Mouse (Mus musculus): ENCODE data around the gene Gcnt2.
A peak's percentile ranks its signal among the peaks of the same experiment; 100 is the strongest.

The Gcnt2 gene

GRCm38 (mm10) chr13:40859652-40860399 lies at the start of gene Gcnt2:
Gene Gcnt2, plus strand, starts transcription at chr13:40859754.
- no peak for DNase-seq

GRCm38 (mm10) chr13:40820617-40821016 lies 38.9 kb upstream of the Gcnt2 start:
- DNase-seq = no peak

GRCm38 (mm10) chr13:40821911-40822310 lies 37.6 kb upstream of the Gcnt2 start:
- no peak for DNase-seq

- no peak for DNase-seq
Measured at GRCm38 (mm10) chr13:40841146-40841787, 18.3 kb upstream of the Gcnt2 start.

- no peak for DNase-seq
Measured at GRCm38 (mm10) chr13:40842141-40842540, 17.4 kb upstream of the Gcnt2 start.

GRCm38 (mm10) chr13:40843418-40844067 lies 16.0 kb upstream of the Gcnt2 start:
- DNase-seq = peak; percentile 79

GRCm38 (mm10) chr13:40844144-40844543 lies 15.4 kb upstream of the Gcnt2 start:
- DNase-seq = no peak

- no peak for DNase-seq
Measured at GRCm38 (mm10) chr13:40845951-40846350, 13.6 kb upstream of the Gcnt2 start.

GRCm38 (mm10) chr13:40846375-40846774 lies 13.2 kb upstream of the Gcnt2 start:
- peak; percentile 35 for DNase-seq

GRCm38 (mm10) chr13:40847898-40848297 lies 11.7 kb upstream of the Gcnt2 start:
- DNase-seq = no peak

- no peak for DNase-seq
Measured at GRCm38 (mm10) chr13:40850686-40851085, 8.9 kb upstream of the Gcnt2 start.

- no peak for DNase-seq
Measured at GRCm38 (mm10) chr13:40851281-40851680, 8.3 kb upstream of the Gcnt2 start.

GRCm38 (mm10) chr13:40851961-40852360 lies 7.6 kb upstream of the Gcnt2 start:
- no peak for DNase-seq

- no peak for DNase-seq
Measured at GRCm38 (mm10) chr13:40852791-40853190, 6.8 kb upstream of the Gcnt2 start.

GRCm38 (mm10) chr13:40853842-40854241 lies 5.7 kb upstream of the Gcnt2 start:
- no peak for DNase-seq

GRCm38 (mm10) chr13:40854451-40855058 lies 5.0 kb upstream of the Gcnt2 start:
- no peak for DNase-seq

GRCm38 (mm10) chr13:40855266-40855665 lies 4.3 kb upstream of the Gcnt2 start:
- DNase-seq = no peak

GRCm38 (mm10) chr13:40856786-40857185 lies 2.8 kb upstream of the Gcnt2 start:
- DNase-seq = no peak

- no peak for DNase-seq
Measured at GRCm38 (mm10) chr13:40857281-40857818, 2.2 kb upstream of the Gcnt2 start.

- no peak for DNase-seq
Measured at GRCm38 (mm10) chr13:40859225-40859624, 329 bp upstream of the Gcnt2 start.

- DNase-seq = no peak
Measured at GRCm38 (mm10) chr13:40863006-40863405, 3.5 kb downstream of the Gcnt2 start.

- DNase-seq = peak; percentile 16
Measured at GRCm38 (mm10) chr13:40868844-40869587, 9.5 kb downstream of the Gcnt2 start.

- DNase-seq = no peak
Measured at GRCm38 (mm10) chr13:40874021-40874420, 14.5 kb downstream of the Gcnt2 start.

Measured in thymus, postnatal 4 days (tissue).